In genomic region chr12:31507718-31508364, GRCm38 (mm10) we compare ENCODE assay signal across 9 mouse cellular contexts. TPM values are rescaled to one million over a fixed set of nuclear protein-coding genes. Genes with fewer than 3 reads are reported as not detected.
A peak's percentile ranks its signal among the peaks of the same experiment; 100 is the strongest.
DNase-seq lines count a peak whose midpoint lies in the region; ATAC-seq and TF ChIP-seq lines count a peak whose summit lies in the region.
"Had no signal": no experiment of that assay in that cellular context is flagged by ENCODE, and none has a peak within 500 bp of the region (broad histone marks: within the 10 kb centered on the region; RNA-seq: fewer than 3 reads in every experiment).

No protein-coding gene starts in this region.

- no peak overlapping the region for H3K27ac ChIP-seq in hindbrain, embryonic 11.5 days (ENCODE audit: low read depth, low read length)
- no peak overlapping the region for H3K27ac ChIP-seq in hindbrain, embryonic 16.5 days (ENCODE audit: low read depth, low read length)
- H3K27ac ChIP-seq: embryonic facial prominence, embryonic 13.5 days had no signal

- H3K4me1 ChIP-seq in hindbrain, embryonic 11.5 days (replicated peaks; ENCODE audit: control insufficient read depth, insufficient read depth, low read length) = no peaks in the 10 kb centered on the region
- no peaks in the 10 kb centered on the region for H3K4me1 ChIP-seq in hindbrain, embryonic 16.5 days (ENCODE audit: control insufficient read depth, insufficient read depth, low read depth, low read length)
- H3K4me1 ChIP-seq: embryonic facial prominence, embryonic 13.5 days had no signal

- no peak for ATAC-seq in hindbrain, embryonic 11.5 days (ENCODE audit: low FRiP score)
- no peak for ATAC-seq in hindbrain, embryonic 16.5 days

- no peaks in the 10 kb centered on the region for H3K79me2 ChIP-seq in myocyte (ENCODE audit: control insufficient read depth, insufficient read depth)

- intact Hi-C loops in gastrocnemius, postnatal 36 days (cut with DNase I) = loop anchor here (2.0 to 10.0 kb wide), 5 partner anchors 49 to 419 kb away; partner anchors contain the start of genes Bcap29 and Slc26a4

- H3K9me3 ChIP-seq in hindbrain, embryonic 11.5 days (ENCODE audit: control insufficient read depth, low read length) = no peaks in the 10 kb centered on the region
- no peaks in the 10 kb centered on the region for H3K9me3 ChIP-seq in hindbrain, embryonic 16.5 days (ENCODE audit: control insufficient read depth, low read length)
- H3K9me3 ChIP-seq: embryonic facial prominence, embryonic 13.5 days had no signal

- no peak overlapping the region for H3K4me3 ChIP-seq in hindbrain, embryonic 11.5 days (ENCODE audit: low read depth, low read length)
- H3K4me3 ChIP-seq in hindbrain, embryonic 16.5 days (ENCODE audit: low read length) = no peak overlapping the region
- H3K4me3 ChIP-seq in myocyte = no peak overlapping the region
- H3K4me3 ChIP-seq: embryonic facial prominence, embryonic 13.5 days had no signal

- no peaks in the 10 kb centered on the region for H3K27me3 ChIP-seq in hindbrain, embryonic 11.5 days (ENCODE audit: control insufficient read depth, insufficient read depth, low read length)
- H3K27me3 ChIP-seq in hindbrain, embryonic 16.5 days (replicated peaks; ENCODE audit: control insufficient read depth, insufficient read depth, low read length) = no peaks in the 10 kb centered on the region
- H3K27me3 ChIP-seq in myocyte (ENCODE audit: control insufficient read depth, insufficient read depth, insufficient read length) = no peaks in the 10 kb centered on the region

- H3K36me3 ChIP-seq in hindbrain, embryonic 11.5 days (ENCODE audit: control insufficient read depth, insufficient read depth, low read length) = no peaks in the 10 kb centered on the region
- H3K36me3 ChIP-seq in hindbrain, embryonic 16.5 days (ENCODE audit: control insufficient read depth, insufficient read depth, low read length) = no peaks in the 10 kb centered on the region
- H3K36me3 ChIP-seq in myocyte (ENCODE audit: control insufficient read depth, insufficient read depth) = no peaks in the 10 kb centered on the region
- H3K36me3 ChIP-seq: embryonic facial prominence, embryonic 13.5 days had no signal

- no peak for TF ChIP-seq POLR2A in brain, embryonic 14.5 days (IDR thresholded peaks at IDR 0.05; ENCODE audit: borderline replicate concordance, extremely low read depth, insufficient read depth, insufficient read length, poor library complexity, severe bottlenecking)
- TF ChIP-seq POLR2A in myocyte (IDR thresholded peaks at IDR 0.05; ENCODE audit: insufficient read length, low read depth) = no peak

- TF ChIP-seq CTCF in brain, embryonic 14.5 days (IDR thresholded peaks at IDR 0.05; ENCODE audit: borderline replicate concordance, extremely low read depth, insufficient read depth, insufficient read length) = 0 out of 2 replicates have a peak, but pooled peaks have one; percentile 28

- H3ac ChIP-seq in myocyte (ENCODE audit: control insufficient read depth, insufficient read length) = no peak overlapping the region

- peak; percentile 57 for DNase-seq in hindbrain, embryonic 11.5 days (ENCODE audit: low spot score)
- peak; percentile 23 for DNase-seq in right cerebral cortex, postnatal 14 days
- no peak for DNase-seq in right cerebral cortex, postnatal 10 days (ENCODE audit: low spot score in 2 of 2)
- peak; percentile 74 for DNase-seq in brain, embryonic 14.5 days (ENCODE audit: low read depth)
- DNase-seq in spleen, adult 18-20 months = no peak
- no peak for DNase-seq in gastrocnemius, postnatal 36 days

- H3K4me2 ChIP-seq in hindbrain, embryonic 11.5 days (replicated peaks; ENCODE audit: low read depth, low read length) = no peak overlapping the region
- no peak overlapping the region for H3K4me2 ChIP-seq in hindbrain, embryonic 16.5 days (ENCODE audit: low read length)
- peak overlapping the region; percentile 22 for H3K4me2 ChIP-seq in myocyte (ENCODE audit: low read depth)
- H3K4me2 ChIP-seq: embryonic facial prominence, embryonic 13.5 days had no signal

- no peak overlapping the region for H3K9ac ChIP-seq in hindbrain, embryonic 11.5 days (ENCODE audit: low read depth, low read length)
- H3K9ac ChIP-seq in hindbrain, embryonic 16.5 days (ENCODE audit: low read depth, low read length) = no peak overlapping the region
- H3K9ac ChIP-seq: embryonic facial prominence, embryonic 13.5 days had no signal

- 43% methylated on average over 6 of the region's 6 CpGs for WGBS in hindbrain, embryonic 11.5 days
- 45% methylated on average over 6 of the region's 6 CpGs for WGBS in hindbrain, embryonic 16.5 days

TF ChIP-seq in myocyte, 11 proteins besides CTCF, POLR2A, EP300 and RAD21:
- TF ChIP-seq USF1 (IDR thresholded peaks at IDR 0.05; ENCODE audit: low read depth) = no peak
- no peak for TF ChIP-seq TCF3 (IDR thresholded peaks at IDR 0.05; ENCODE audit: insufficient read length, low read depth)
- no peak for TF ChIP-seq E2F4 (IDR thresholded peaks at IDR 0.05; ENCODE audit: insufficient read depth)
- TF ChIP-seq SRF (IDR thresholded peaks at IDR 0.05; ENCODE audit: control insufficient read depth, insufficient read length, low read depth) = no peak
- TF ChIP-seq POLR2AphosphoS2 (IDR thresholded peaks at IDR 0.05; ENCODE audit: insufficient read length, low read depth) = no peak
- TF ChIP-seq MAX (IDR thresholded peaks at IDR 0.05; ENCODE audit: low read depth) = no peak
- no peak for TF ChIP-seq MYOD1 (IDR thresholded peaks at IDR 0.05; ENCODE audit: control insufficient read depth in 1 of 3, insufficient read length in 2 of 3, low read depth in 2 of 3)
- TF ChIP-seq CEBPB (IDR thresholded peaks at IDR 0.05; ENCODE audit: insufficient read depth, poor library complexity, severe bottlenecking) = no peak
- TF ChIP-seq MYOG (IDR thresholded peaks at IDR 0.05; ENCODE audit: control insufficient read depth in 1 of 3, insufficient read depth in 1 of 3, insufficient read length in 2 of 3, low read depth in 2 of 3) = no peak
- no peak for TF ChIP-seq REST (IDR thresholded peaks at IDR 0.05; ENCODE audit: insufficient read depth, insufficient read length)
- no peak for TF ChIP-seq TCF12 (IDR thresholded peaks at IDR 0.05; ENCODE audit: insufficient read depth, poor library complexity, severe bottlenecking)
TF ChIP-seq in myocyte: peak in this region for 0.

RNA-seq across cellular contexts. Expression of gene Cbll1, which starts 8.4 kb away (rescaled TPM):
- polyA plus RNA-seq in hindbrain, embryonic 11.5 days (2014; fragmentation: Nextera tagmentation; extraction: Ambion mirVana) = 23.4 and 25.3 TPM in 2 replicates
- polyA plus RNA-seq in hindbrain, embryonic 16.5 days (2015; fragmentation: Nextera tagmentation; extraction: Ambion mirVana) = 13.3 and 19.9 TPM in 2 replicates
- polyA plus RNA-seq in brain, embryonic 14.5 days (2012; rRNA removed) = 12.7 and 19.6 TPM in 2 replicates
- 8.6 TPM for polyA plus RNA-seq in myocyte (2012; fragmentation: generic; extraction: Trizol)
- 10 to 100 TPM in 1 of 2 experiments, 1 to 10 TPM in 1; 7.5 to 10.6 TPM for total RNA-seq in gastrocnemius, postnatal 36 days (2021)

RNA-seq across cellular contexts. Expression of gene Slc26a4, which starts 51.9 kb away (rescaled TPM):
- polyA plus RNA-seq in hindbrain, embryonic 11.5 days (2014; fragmentation: Nextera tagmentation; extraction: Ambion mirVana) = 0.07 TPM in 1 of 2 replicates, not detected in the other
- 0.06 and 0.10 TPM in 2 replicates for polyA plus RNA-seq in hindbrain, embryonic 16.5 days (2015; fragmentation: Nextera tagmentation; extraction: Ambion mirVana)
- polyA plus RNA-seq in brain, embryonic 14.5 days (2012; rRNA removed) = 0.05 and 0.08 TPM in 2 replicates
- polyA plus RNA-seq in myocyte (2012; fragmentation: generic; extraction: Trizol) = 0.12 TPM
- total RNA-seq in gastrocnemius, postnatal 36 days (2021) = not detected
- polyA plus RNA-seq: embryonic facial prominence, embryonic 13.5 days had no signal

Comparison
In these comparisons a context has a peak if more than half of its experiments do, and no peak if none do; other contexts are left out.
1. DNase-seq: peak in hindbrain, embryonic 11.5 days (single experiment), right cerebral cortex, postnatal 14 days (single experiment) and brain, embryonic 14.5 days (single experiment); none in right cerebral cortex, postnatal 10 days (0 of 2), spleen, adult 18-20 months (0 of 2) and gastrocnemius, postnatal 36 days (0 of 2).